Mouse (Mus musculus) CH12.LX (cell line): ENCODE measurements around the gene Babam2. TPM values are rescaled to one million over a fixed set of nuclear protein-coding genes. Genes with fewer than 3 reads are reported as not detected.

Source experiments
- DNase-seq: peaks from one replicate; pipeline ENCODE4 v3.0.0-alpha.2; 2013; ENCODE audit errors: extremely low read depth
- H3K27ac ChIP-seq: 2 replicates; pipeline ENCODE4 v1.5.1; 2012; ENCODE audit warnings: low read depth, mild to moderate bottlenecking, control low read depth, moderate library complexity; ENCODE audit not compliant: insufficient read depth
- H3K27me3 ChIP-seq: replicated peaks from 2 replicates; pipeline ENCODE3; 2012; ENCODE audit warnings: inconsistent platforms
- H3K36me3 ChIP-seq, 2 experiments: replicated peaks in 1 of 2; 2 replicates each; pipeline versions ENCODE3 to v1.6.1; 2012; ENCODE audit warnings: inconsistent platforms in 1 of 2, low read length in 1 of 2, mild to moderate bottlenecking in 1 of 2, mixed read lengths in 1 of 2, moderate library complexity in 1 of 2; ENCODE audit not compliant: control insufficient read depth in 1 of 2, insufficient read depth in 1 of 2
- H3K4me1 ChIP-seq, 2 experiments: 2 replicates each; pipeline ENCODE4 v1.6.1; 2012; ENCODE audit warnings: inconsistent platforms in 1 of 2, moderate library complexity in 1 of 2; ENCODE audit not compliant: insufficient read depth in 2 of 2, control insufficient read depth in 1 of 2
- H3K4me2 ChIP-seq: 2 replicates; pipeline ENCODE4 v1.6.1; 2012; ENCODE audit warnings: low read depth, mild to moderate bottlenecking, control low read depth; ENCODE audit not compliant: poor library complexity, insufficient read depth, severe bottlenecking
- H3K4me3 ChIP-seq, 3 experiments: fragments of 150-350 bp in 1 of 3; sonication (generic) in 1 of 3; replicated peaks in 1 of 3; 2 replicates each; pipeline versions ENCODE3 to v1.5.1; 2011 to 2012; ENCODE audit warnings: low read depth in 2 of 3, low read length in 2 of 3, mild to moderate bottlenecking in 2 of 3, moderate library complexity in 2 of 3, control low read depth in 1 of 3, improper control_type of control experiment in 1 of 3, inconsistent platforms in 1 of 3, mixed read lengths in 1 of 3; ENCODE audit not compliant: poor library complexity in 1 of 3
- H3K79me2 ChIP-seq: replicated peaks from 2 replicates; pipeline ENCODE4 v1.6.1; 2012; ENCODE audit warnings: mild to moderate bottlenecking, moderate library complexity; ENCODE audit not compliant: control insufficient read depth, poor library complexity, insufficient read depth, severe bottlenecking; ENCODE audit errors: extremely low read depth
- H3K9ac ChIP-seq: 2 replicates; pipeline ENCODE4 v1.6.1; 2012; ENCODE audit warnings: low read depth, mild to moderate bottlenecking, control low read depth, moderate library complexity; ENCODE audit not compliant: insufficient read depth
- H3K9me3 ChIP-seq: replicated peaks from 2 replicates; pipeline ENCODE3; 2012; ENCODE audit warnings: low read length, inconsistent platforms, mixed read lengths
- CHD1 ChIP-seq: IDR thresholded peaks from 2 replicates; pipeline ENCODE4 v1.6.1; 2012; ENCODE audit warnings: low read depth, low read length, improper control_type of control experiment, inconsistent platforms
- EP300 ChIP-seq: IDR thresholded peaks from 2 replicates; pipeline ENCODE4 v1.6.1; 2011; ENCODE audit warnings: low read length, improper control_type of control experiment
- ETS1 ChIP-seq: conservative IDR thresholded peaks from 2 replicates; pipeline ENCODE4 v1.6.1; 2012; ENCODE audit warnings: low read depth, mild to moderate bottlenecking, inconsistent platforms, low read length, improper control_type of control experiment, moderate library complexity
- GABPA ChIP-seq: IDR thresholded peaks from 2 replicates; pipeline ENCODE4 v1.6.1; 2012; ENCODE audit warnings: low read depth, low read length, improper control_type of control experiment, inconsistent platforms; ENCODE audit not compliant: insufficient replicate concordance
- KAT2A ChIP-seq: IDR thresholded peaks from 2 replicates; pipeline ENCODE4 v1.6.1; 2012; ENCODE audit warnings: low read length, improper control_type of control experiment, inconsistent platforms; ENCODE audit not compliant: insufficient replicate concordance
- MAFK ChIP-seq: IDR thresholded peaks from 2 replicates; pipeline ENCODE4 v1.6.1; 2011; ENCODE audit warnings: low read length, improper control_type of control experiment; ENCODE audit not compliant: insufficient replicate concordance
- MAX ChIP-seq: IDR thresholded peaks from 2 replicates; pipeline ENCODE4 v1.6.1; 2011; ENCODE audit warnings: low read length, improper control_type of control experiment
- MAZ ChIP-seq: IDR thresholded peaks from 2 replicates; pipeline ENCODE4 v1.6.1; 2012; ENCODE audit warnings: low read depth, mild to moderate bottlenecking, inconsistent platforms, low read length, improper control_type of control experiment, moderate library complexity
- MEF2A ChIP-seq: IDR thresholded peaks from 2 replicates; pipeline ENCODE4 v1.6.1; 2014; ENCODE audit warnings: low read depth, mild to moderate bottlenecking, inconsistent platforms, low read length, improper control_type of control experiment, borderline replicate concordance
- MYC ChIP-seq: IDR thresholded peaks from 2 replicates; pipeline ENCODE4 v1.6.1; 2011; ENCODE audit warnings: low read depth, mild to moderate bottlenecking, improper control_type of control experiment, low read length
- NRF1 ChIP-seq: IDR thresholded peaks from 2 replicates; pipeline ENCODE4 v1.6.1; 2014; ENCODE audit warnings: low read depth, mild to moderate bottlenecking, inconsistent platforms, low read length, improper control_type of control experiment, moderate library complexity
- RAD21 ChIP-seq: IDR thresholded peaks from 2 replicates; pipeline ENCODE4 v1.6.1; 2011; ENCODE audit warnings: low read depth, mild to moderate bottlenecking, low read length, improper control_type of control experiment, moderate library complexity
- SIN3A ChIP-seq: IDR thresholded peaks from 2 replicates; pipeline ENCODE4 v1.6.1; 2012; ENCODE audit warnings: low read length, improper control_type of control experiment, inconsistent platforms
- TBP ChIP-seq: conservative IDR thresholded peaks from 2 replicates; pipeline ENCODE4 v1.6.1; 2011; ENCODE audit warnings: low read depth, low read length, improper control_type of control experiment
- TCF12 ChIP-seq: IDR thresholded peaks from 2 replicates; pipeline ENCODE4 v1.6.1; 2014; ENCODE audit warnings: low read depth, mild to moderate bottlenecking, inconsistent platforms, low read length, improper control_type of control experiment
- USF1 ChIP-seq: IDR thresholded peaks from 2 replicates; pipeline ENCODE4 v1.6.1; 2014; ENCODE audit warnings: low read depth, mild to moderate bottlenecking, inconsistent platforms, low read length, improper control_type of control experiment
- USF2 ChIP-seq: conservative IDR thresholded peaks from 2 replicates; pipeline ENCODE4 v1.6.1; 2011; ENCODE audit warnings: low read depth, low read length, improper control_type of control experiment
- ZC3H11A ChIP-seq: IDR thresholded peaks from 2 replicates; pipeline ENCODE4 v1.6.1; 2012; ENCODE audit warnings: low read depth, mild to moderate bottlenecking, inconsistent platforms, low read length, improper control_type of control experiment
- ZKSCAN1 ChIP-seq: IDR thresholded peaks from 2 replicates; pipeline ENCODE4 v1.6.1; 2012; ENCODE audit warnings: low read depth, inconsistent platforms, low read length, improper control_type of control experiment, borderline replicate concordance
- ZMIZ1 ChIP-seq: IDR thresholded peaks from 2 replicates; pipeline ENCODE4 v1.6.1; 2012; ENCODE audit warnings: low read depth, mild to moderate bottlenecking, inconsistent platforms, low read length, improper control_type of control experiment
- dilution Hi-C: fragments of 300-500 bp; cut with MboI; formaldehyde crosslinking; loops from 2 replicates; pipeline ENCODE4 v1.14.3; 2020; ENCODE audit warnings: low sequenced_read_pairs; ENCODE audit not compliant: extremely low pct_unique_long_range_greater_than_20kb, extremely low pct_ligation_motif_present
- in situ Hi-C: fragments of 300-500 bp; cut with MboI; formaldehyde crosslinking; loops from 3 replicates; pipeline ENCODE4 v1.14.3; 2019; ENCODE audit warnings: low sequenced_read_pairs, low pct_ligation_motif_present, low pct_unique_long_range_greater_than_20kb, mixed read lengths
- polyA plus RNA-seq: library from polyadenylated mRNA; unstranded; fragments of >175 nt; gene quantifications from 2 replicates; pipeline ENCODE4 v1.2.1, GENCODE M21; 2012; ENCODE audit warnings: low read depth; ENCODE audit not compliant: insufficient read length
- total RNA-seq, 2 experiments: library from RNA; depleted of rRNA; stranded (reverse); fragments of 300-350 nt in 1 of 2; fragments of >200 nt in 1 of 2; gene quantifications; 2 replicates each; pipeline ENCODE4 v1.2.3; 2012 to 2014

Babam2 gene
- total and polyA plus RNA-seq, 3 experiments, result 38.2 to 78.0 (median 39.8) TPM

DNA sequence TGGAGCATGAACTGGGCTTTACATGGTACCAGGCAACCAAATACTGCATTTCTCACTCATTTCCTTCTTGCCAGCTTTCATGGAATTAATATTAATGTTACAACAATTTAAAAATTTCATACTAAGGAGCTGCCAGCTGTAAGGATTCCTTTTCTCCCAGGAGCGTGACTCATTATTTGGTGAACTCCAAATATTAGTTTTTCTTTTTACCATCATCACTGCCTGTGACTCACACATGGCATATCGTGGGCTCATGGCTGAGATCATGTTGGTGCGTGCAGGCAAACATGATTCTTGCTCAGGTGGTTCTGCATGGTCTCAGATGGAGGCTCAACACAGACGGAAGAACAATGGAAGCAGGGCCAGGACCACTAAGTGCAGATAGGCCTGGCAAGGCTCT lies 53.5 kb downstream of the Babam2 start:
- H3K4me1 ChIP-seq, result no peaks in the 10 kb centered on the region
- no peak overlapping the region for H3K4me3 ChIP-seq
- no peak for DNase-seq
- TF ChIP-seq KAT2A (no peak), ZKSCAN1 (no peak), NRF1 (no peak)
- no peaks in the 10 kb centered on the region for H3K27me3 ChIP-seq
- no peak overlapping the region for H3K9ac ChIP-seq
- no peaks in the 10 kb centered on the region for H3K79me2 ChIP-seq
- H3K27ac ChIP-seq, result no peak overlapping the region
- H3K36me3 ChIP-seq, result no peaks in the 10 kb centered on the region
- no peaks in the 10 kb centered on the region for H3K9me3 ChIP-seq
- H3K4me2 ChIP-seq, result no peak overlapping the region
- in situ Hi-C loops, result no loop called here
- dilution Hi-C loops, result no loop called here

DNA sequence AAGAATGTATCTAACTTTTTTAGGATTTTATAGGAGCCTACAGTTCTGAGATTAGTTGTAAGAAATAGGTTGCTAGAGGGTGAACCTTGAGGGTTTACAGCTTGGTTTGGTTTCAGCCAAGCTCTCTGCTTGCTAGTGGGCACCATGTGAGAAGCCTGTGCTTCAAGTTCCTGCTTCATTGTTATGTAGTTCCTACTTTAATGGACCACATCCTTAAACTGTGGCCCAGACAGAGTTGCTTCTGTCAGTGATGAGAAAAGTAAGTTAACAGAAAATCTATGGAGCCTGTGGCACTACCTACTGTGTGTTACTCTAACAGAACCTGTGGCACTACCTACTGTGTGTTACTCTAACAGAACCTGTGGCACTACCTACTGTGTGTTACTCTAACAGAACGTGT lies 57.1 kb downstream of the Babam2 start:
- Histone ChIP-seq H3K79me2 (no peaks in the 10 kb centered on the region), H3K9me3 (no peaks in the 10 kb centered on the region), H3K9ac (no peak overlapping the region), H3K4me2 (no peak overlapping the region), H3K4me3 (no peak overlapping the region), H3K4me1 (no peaks in the 10 kb centered on the region), H3K36me3 (no peaks in the 10 kb centered on the region), H3K27ac (no peak overlapping the region), H3K27me3 (no peaks in the 10 kb centered on the region)
- dilution Hi-C loops (no loop called here), in situ Hi-C loops (no loop called here)
- TF ChIP-seq ZKSCAN1 (peak; percentile 48; the same call in 1 of the 2 replicates), MEF2A (no peak)
- DNase-seq, result no peak

DNA sequence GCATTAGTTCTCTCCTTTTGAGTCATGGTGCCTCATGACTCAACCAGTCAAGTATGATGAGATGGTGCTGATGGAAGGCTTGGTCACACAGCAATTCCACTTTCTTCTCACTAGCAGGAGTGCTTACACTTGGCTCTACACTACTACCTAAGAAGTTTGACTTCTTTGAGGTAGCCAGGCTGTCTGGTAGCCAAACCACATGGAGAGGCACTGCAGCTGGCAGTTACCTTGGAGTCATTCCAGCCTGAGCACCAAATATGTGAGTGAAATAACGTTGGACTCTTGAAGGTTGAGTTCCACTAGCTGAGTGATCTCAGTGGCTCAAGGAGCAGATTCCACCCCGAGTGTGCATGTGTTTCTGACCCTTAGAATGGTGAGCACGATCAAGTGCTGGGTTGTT lies 57.8 kb downstream of the Babam2 start:
- in situ Hi-C loops, result no loop called here
- DNase-seq, result no peak
- no peak overlapping the region for H3K4me3 ChIP-seq
- TF ChIP-seq MYC (no peak), SIN3A (no peak), EP300 (no peak), USF1 (no peak), USF2 (no peak), RAD21 (no peak), ZMIZ1 (no peak), MAFK (no peak), TCF12 (no peak), GABPA (no peak), TBP (no peak), MAX (no peak), ZC3H11A (no peak), MAZ (no peak), ETS1 (no peak), NRF1 (no peak), CHD1 (no peak)
- H3K4me2 ChIP-seq, result no peak overlapping the region
- H3K27me3 ChIP-seq, result no peaks in the 10 kb centered on the region
- no peaks in the 10 kb centered on the region for H3K79me2 ChIP-seq
- no peak overlapping the region for H3K9ac ChIP-seq
- no peak overlapping the region for H3K27ac ChIP-seq
- dilution Hi-C loops, result no loop called here
- H3K36me3 ChIP-seq, result no peaks in the 10 kb centered on the region
- no peaks in the 10 kb centered on the region for H3K9me3 ChIP-seq
- H3K4me1 ChIP-seq, result no peaks in the 10 kb centered on the region
